Mouse (Mus musculus) T-cell, adult 2 months (primary cell): Measurements from ENCODE around the gene Rbfox3.

Source experiments
- DNase-seq: peaks from one replicate; pipeline ENCODE4 v3.0.0; 2022; ENCODE audit warnings: low spot score

Gene Rbfox3

GRCm38 (mm10) chr11:118552478-118552877 lies 358.9 kb downstream of the Rbfox3 start:
- DNase-seq, result no peak

GRCm38 (mm10) chr11:118551705-118552104 lies 359.7 kb downstream of the Rbfox3 start:
- no peak for DNase-seq

- DNase-seq, result no peak
Observed at GRCm38 (mm10) chr11:118550773-118551520, 360.4 kb downstream of the Rbfox3 start.

- no peak for DNase-seq
Observed at GRCm38 (mm10) chr11:118548242-118548641, 363.2 kb downstream of the Rbfox3 start.

- no peak for DNase-seq
Observed at GRCm38 (mm10) chr11:118546269-118546668, 365.1 kb downstream of the Rbfox3 start.

GRCm38 (mm10) chr11:118545690-118546089 lies 365.7 kb downstream of the Rbfox3 start:
- DNase-seq, result no peak

- no peak for DNase-seq
Observed at GRCm38 (mm10) chr11:118544564-118544963, 366.8 kb downstream of the Rbfox3 start.

- no peak for DNase-seq
Observed at GRCm38 (mm10) chr11:118542906-118543305, 368.5 kb downstream of the Rbfox3 start.

- no peak for DNase-seq
Observed at GRCm38 (mm10) chr11:118540411-118541026, 370.9 kb downstream of the Rbfox3 start.

GRCm38 (mm10) chr11:118538008-118538407 lies 373.4 kb downstream of the Rbfox3 start:
- no peak for DNase-seq

- DNase-seq, result no peak
Observed at GRCm38 (mm10) chr11:118534382-118535092, 376.9 kb downstream of the Rbfox3 start.

- DNase-seq, result no peak
Observed at GRCm38 (mm10) chr11:118530313-118530712, 381.1 kb downstream of the Rbfox3 start.

- no peak for DNase-seq
Observed at GRCm38 (mm10) chr11:118528761-118529160, 382.6 kb downstream of the Rbfox3 start.

GRCm38 (mm10) chr11:118525059-118525458 lies 386.3 kb downstream of the Rbfox3 start:
- no peak for DNase-seq

GRCm38 (mm10) chr11:118523496-118524145 lies 387.8 kb downstream of the Rbfox3 start:
- no peak for DNase-seq

- DNase-seq, result no peak
Observed at GRCm38 (mm10) chr11:118520932-118521331, 390.5 kb downstream of the Rbfox3 start.

- DNase-seq, result no peak
Observed at GRCm38 (mm10) chr11:118520251-118520650, 391.1 kb downstream of the Rbfox3 start.

GRCm38 (mm10) chr11:118518743-118519142 lies 392.7 kb downstream of the Rbfox3 start:
- no peak for DNase-seq

GRCm38 (mm10) chr11:118517924-118518323 lies 393.5 kb downstream of the Rbfox3 start:
- DNase-seq, result no peak

GRCm38 (mm10) chr11:118512257-118512910 lies 399.0 kb downstream of the Rbfox3 start:
- no peak for DNase-seq

GRCm38 (mm10) chr11:118511851-118512250 lies 399.5 kb downstream of the Rbfox3 start:
- no peak for DNase-seq

GRCm38 (mm10) chr11:118508341-118508740 lies 403.1 kb downstream of the Rbfox3 start:
- DNase-seq, result no peak
